Mouse (Mus musculus): ENCODE results near the gene Tspoap1.

GRCm38 (mm10) chr11:87744964-87745363 lies 15.4 kb upstream of the Tspoap1 start:
- TF ChIP-seq FLI1 (IDR thresholded peaks at IDR 0.05; ENCODE audit: low read length) = no peak
- TF ChIP-seq GATA1 (IDR thresholded peaks at IDR 0.05; ENCODE audit: borderline replicate concordance, low read length) = no peak
